Comparison of ENCODE assay signal across 19 mouse cellular contexts in genomic region chr2:44081241-44081640, GRCm38 (mm10).
A peak's percentile ranks its signal among the peaks of the same experiment; 100 is the strongest.
DNase-seq lines count a peak whose midpoint lies in the region; ATAC-seq and TF ChIP-seq lines count a peak whose summit lies in the region.
"Had no signal": no experiment of that assay in that cellular context is flagged by ENCODE, and none has a peak within 500 bp of the region (broad histone marks: within the 10 kb centered on the region; RNA-seq: fewer than 3 reads in every experiment).

No protein-coding gene starts in this region.

- no peaks in the 10 kb centered on the region for H3K4me1 ChIP-seq in neural tube, embryonic 12.5 days
- H3K4me1 ChIP-seq in neural tube, embryonic 13.5 days (replicated peaks), result 0 out of 2 replicates have a peak, but pooled peaks cover 7% of the 10 kb centered on the region
- H3K4me1 ChIP-seq in neural tube, embryonic 15.5 days, result no peaks in the 10 kb centered on the region
- H3K4me1 ChIP-seq in midbrain, postnatal 0 days (ENCODE audit: insufficient read depth, low read length), result no peaks in the 10 kb centered on the region
- H3K4me1 ChIP-seq: embryonic facial prominence, embryonic 10.5 days; embryonic facial prominence, embryonic 12.5 days; forebrain, embryonic 13.5 days; forebrain, embryonic 15.5 days had no signal

- DNase-seq in neural tube, embryonic 10.5 days (ENCODE audit: extremely low spot score, low spot score), result no peak
- no peak for DNase-seq in Muller cell, postnatal 12 days (ENCODE audit: inconsistent ontology term)
- DNase-seq in midbrain, postnatal 0 days (ENCODE audit: low spot score), result no peak
- DNase-seq: adrenal gland, adult 2 months; adrenal gland, postnatal 10 days; adrenal gland, postnatal 25 days; cerebellum, adult 11 months; cerebellum, adult 2 months; cerebellum, adult 9-10 months; cerebellum, postnatal 10 days; cerebellum, postnatal 25 days; forebrain, postnatal 0 days had no signal

- WGBS in neural tube, embryonic 12.5 days, result 55% methylated on average over 4 of the region's 4 CpGs
- WGBS in neural tube, embryonic 13.5 days, result 38% methylated on average over 4 of the region's 4 CpGs
- 27% methylated on average over 4 of the region's 4 CpGs for WGBS in neural tube, embryonic 15.5 days
- 88% methylated on average over 4 of the region's 4 CpGs for WGBS in midbrain, postnatal 0 days

- peak; percentile 48; the same call in 1 of the 2 replicates for ATAC-seq in neural tube, embryonic 12.5 days (ENCODE audit: low FRiP score, low read depth)
- ATAC-seq in neural tube, embryonic 13.5 days (ENCODE audit: low read depth), result peak; percentile 15; the same call in 1 of the 2 replicates
- peak; percentile 53 for ATAC-seq in neural tube, embryonic 15.5 days (ENCODE audit: low FRiP score)
- no peak for ATAC-seq in midbrain, postnatal 0 days (ENCODE audit: low FRiP score)
- ATAC-seq: forebrain, embryonic 13.5 days; forebrain, embryonic 15.5 days; forebrain, postnatal 0 days had no signal

- H3K9me3 ChIP-seq in neural tube, embryonic 12.5 days, result no peaks in the 10 kb centered on the region
- H3K9me3 ChIP-seq in neural tube, embryonic 13.5 days, result no peaks in the 10 kb centered on the region
- no peaks in the 10 kb centered on the region for H3K9me3 ChIP-seq in neural tube, embryonic 15.5 days (replicated peaks)
- H3K9me3 ChIP-seq in midbrain, postnatal 0 days (ENCODE audit: low read length), result no peaks in the 10 kb centered on the region
- H3K9me3 ChIP-seq: embryonic facial prominence, embryonic 10.5 days; embryonic facial prominence, embryonic 12.5 days; forebrain, embryonic 13.5 days; forebrain, embryonic 15.5 days had no signal

- H3K36me3 ChIP-seq in neural tube, embryonic 12.5 days, result no peaks in the 10 kb centered on the region
- no peaks in the 10 kb centered on the region for H3K36me3 ChIP-seq in neural tube, embryonic 13.5 days
- H3K36me3 ChIP-seq in neural tube, embryonic 15.5 days, result no peaks in the 10 kb centered on the region
- no peaks in the 10 kb centered on the region for H3K36me3 ChIP-seq in midbrain, postnatal 0 days (ENCODE audit: insufficient read depth, low read length)
- H3K36me3 ChIP-seq: embryonic facial prominence, embryonic 10.5 days; embryonic facial prominence, embryonic 12.5 days; forebrain, embryonic 15.5 days had no signal

- H3K27me3 ChIP-seq in neural tube, embryonic 12.5 days (replicated peaks), result no peaks in the 10 kb centered on the region
- H3K27me3 ChIP-seq in neural tube, embryonic 13.5 days, result no peaks in the 10 kb centered on the region
- no peaks in the 10 kb centered on the region for H3K27me3 ChIP-seq in neural tube, embryonic 15.5 days (replicated peaks)
- no peaks in the 10 kb centered on the region for H3K27me3 ChIP-seq in midbrain, postnatal 0 days (ENCODE audit: insufficient read depth, low read length)
- H3K27me3 ChIP-seq: embryonic facial prominence, embryonic 12.5 days; forebrain, embryonic 13.5 days; forebrain, embryonic 15.5 days had no signal

- no peak overlapping the region for H3K9ac ChIP-seq in neural tube, embryonic 12.5 days
- no peak overlapping the region for H3K9ac ChIP-seq in neural tube, embryonic 13.5 days
- H3K9ac ChIP-seq in neural tube, embryonic 15.5 days (replicated peaks), result no peak overlapping the region
- no peak overlapping the region for H3K9ac ChIP-seq in midbrain, postnatal 0 days (replicated peaks; ENCODE audit: low read length, poor library complexity, severe bottlenecking)
- H3K9ac ChIP-seq: embryonic facial prominence, embryonic 12.5 days; forebrain, embryonic 13.5 days; forebrain, embryonic 15.5 days; forebrain, postnatal 0 days had no signal

- TF ChIP-seq CTCF in midbrain, postnatal 0 days (IDR thresholded peaks at IDR 0.05), result no peak

- no peak overlapping the region for H3K4me2 ChIP-seq in neural tube, embryonic 12.5 days (replicated peaks)
- no peak overlapping the region for H3K4me2 ChIP-seq in neural tube, embryonic 13.5 days
- H3K4me2 ChIP-seq in neural tube, embryonic 15.5 days, result no peak overlapping the region
- H3K4me2 ChIP-seq in midbrain, postnatal 0 days (ENCODE audit: low read depth, low read length, poor library complexity, severe bottlenecking), result no peak overlapping the region
- H3K4me2 ChIP-seq: embryonic facial prominence, embryonic 12.5 days; forebrain, embryonic 13.5 days; forebrain, embryonic 15.5 days had no signal

- no peak overlapping the region for H3K4me3 ChIP-seq in neural tube, embryonic 12.5 days
- H3K4me3 ChIP-seq in neural tube, embryonic 13.5 days, result no peak overlapping the region
- H3K4me3 ChIP-seq in neural tube, embryonic 15.5 days (replicated peaks), result no peak overlapping the region
- H3K4me3 ChIP-seq in midbrain, postnatal 0 days (ENCODE audit: low read depth, low read length), result no peak overlapping the region
- H3K4me3 ChIP-seq: embryonic facial prominence, embryonic 10.5 days; embryonic facial prominence, embryonic 12.5 days; forebrain, embryonic 13.5 days; forebrain, embryonic 15.5 days had no signal

- no peak overlapping the region for H3K27ac ChIP-seq in neural tube, embryonic 12.5 days
- H3K27ac ChIP-seq in neural tube, embryonic 13.5 days (replicated peaks), result no peak overlapping the region
- H3K27ac ChIP-seq in neural tube, embryonic 15.5 days (replicated peaks), result no peak overlapping the region
- H3K27ac ChIP-seq in midbrain, postnatal 0 days (ENCODE audit: low read depth, low read length), result no peak overlapping the region
- H3K27ac ChIP-seq: embryonic facial prominence, embryonic 10.5 days; embryonic facial prominence, embryonic 12.5 days; forebrain, embryonic 13.5 days; forebrain, embryonic 15.5 days had no signal
